Mouse (Mus musculus): ENCODE measurements around the gene Wwox.

GRCm38 (mm10) chr8:114793682-114794081 is 354.2 kb downstream of the Wwox start:
- TF ChIP-seq HCFC1 (IDR thresholded peaks at IDR 0.05; ENCODE audit: borderline replicate concordance, insufficient read depth, low read length), result no peak
- TF ChIP-seq ZC3H11A (IDR thresholded peaks at IDR 0.05; ENCODE audit: borderline replicate concordance, low read depth, low read length), result no peak
- TF ChIP-seq CHD2 (IDR thresholded peaks at IDR 0.05; ENCODE audit: low read depth, low read length), result no peak

Data from ES-E14 (cell line).